Mouse (Mus musculus) heart, postnatal 4 days (tissue): ENCODE results near the gene Pigw. TPM values are rescaled to one million over a fixed set of nuclear protein-coding genes. Genes with fewer than 3 reads are reported as not detected.

Experiments
- microRNA-seq, 2 experiments: library from miRNA; unstranded; fragments of <30 nt; microRNA quantifications; one replicate each; pipeline ENCODE4 v1.2.0; 2021 to 2022
- total RNA-seq, 2 experiments: library from RNA; stranded (reverse); gene quantifications; 2 replicates each; pipeline ENCODE4 v1.2.3; 2021

The Pigw gene
- total RNA-seq, 2 experiments from 2014 or later = 6.4 to 7.8 TPM

Small RNA genes lying within 50 kb of the gene (microRNA-seq; reads per million reads assigned to microRNA genes)
- 0 reads per million in 2 experiments for gene Gm23564

Other genes starting within 250 kb of the Pigw start
- gene Mrm1, start 60.8 kb downstream of the Pigw start, total RNA-seq = 10 to 100 TPM; 11.9 to 12.8 TPM
- gene Dhrs11, start 51.3 kb downstream of the Pigw start, total RNA-seq = 10 to 100 TPM; 78.8 to 81.5 TPM
- 10 to 100 TPM; 55.5 to 64.4 TPM for gene Ggnbp2, start 9.5 kb downstream of the Pigw start, total RNA-seq
- 10 to 100 TPM; 13.7 to 15.4 TPM for gene Myo19, start 137 bp downstream of the Pigw start, total RNA-seq
- gene Znhit3, start 36.1 kb upstream of the Pigw start, total RNA-seq = 10 to 100 TPM; 13.4 to 13.7 TPM
- gene Car4, start 77.5 kb upstream of the Pigw start, total RNA-seq = 10 to 100 TPM; 21.1 to 21.5 TPM